ENCODE assay signal across 19 mouse cellular contexts in genomic region chr7:135020762-135021161, GRCm38 (mm10).
"Had no signal": no experiment of that assay in that cellular context is flagged by ENCODE, and none has a peak within 500 bp of the region (broad histone marks: within the 10 kb centered on the region; RNA-seq: fewer than 3 reads in every experiment).

No protein-coding gene starts in this region.

- H3K27ac ChIP-seq: liver, embryonic 15.5 days; midbrain, embryonic 10.5 days; midbrain, embryonic 13.5 days; midbrain, embryonic 15.5 days; neural tube, embryonic 13.5 days; neural tube, embryonic 15.5 days had no signal

- ATAC-seq: liver, postnatal 0 days; midbrain, embryonic 13.5 days; midbrain, embryonic 15.5 days had no signal

- H3K4me3 ChIP-seq: liver, embryonic 15.5 days; midbrain, embryonic 10.5 days; midbrain, embryonic 13.5 days; midbrain, embryonic 15.5 days; myocyte; neural tube, embryonic 13.5 days; neural tube, embryonic 15.5 days had no signal

- DNase-seq: liver, postnatal 0 days; lung, embryonic 14.5 days; lung, postnatal 10 days; lung, postnatal 4 days; retina, postnatal 1 day; right cerebral cortex, adult 18-20 months; right cerebral cortex, postnatal 25 days; right cerebral cortex, postnatal 4 days; spleen, adult 18-20 months; thymus, adult 2 months; thymus, postnatal 25 days; thymus, postnatal 4 days had no signal

- H3K4me1 ChIP-seq: liver, embryonic 15.5 days; neural tube, embryonic 13.5 days; neural tube, embryonic 15.5 days had no signal
